ENCODE assay signal across 30 mouse cellular contexts in the genomic region with DNA sequence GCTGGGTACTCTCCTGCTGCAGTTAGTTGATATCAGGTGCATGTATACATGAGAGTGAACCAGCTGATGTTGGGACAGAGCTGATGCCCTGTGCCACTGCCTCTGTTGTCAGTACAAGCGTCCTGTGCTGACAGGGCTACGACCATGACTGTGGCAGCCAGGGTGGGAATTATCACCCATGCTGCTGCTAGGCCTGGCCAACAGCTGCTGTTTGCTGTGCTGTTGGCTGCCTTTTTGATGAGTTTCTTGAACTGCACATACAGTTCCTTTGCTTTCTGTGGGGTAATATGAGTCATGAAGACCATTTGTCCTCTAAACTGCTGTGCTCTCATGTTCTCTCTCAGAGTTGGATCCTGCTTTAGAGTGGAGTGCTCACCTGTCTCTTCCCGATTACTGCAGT. TPM values are rescaled to one million over a fixed set of nuclear protein-coding genes. Genes with fewer than 3 reads are reported as not detected.
A peak's percentile ranks its signal among the peaks of the same experiment; 100 is the strongest.
DNase-seq lines count a peak whose midpoint lies in the region; ATAC-seq and TF ChIP-seq lines count a peak whose summit lies in the region.
"Had no signal": no experiment of that assay in that cellular context is flagged by ENCODE, and none has a peak within 500 bp of the region (broad histone marks: within the 10 kb centered on the region; RNA-seq: fewer than 3 reads in every experiment).

No protein-coding gene starts in this region.

- no peak overlapping the region for H3K9ac ChIP-seq in limb, embryonic 14.5 days (ENCODE audit: low read depth, low read length, severe bottlenecking)
- 0 out of 2 replicates have a peak overlapping the region, but pooled peaks have one; percentile 10 for H3K9ac ChIP-seq in midbrain, embryonic 13.5 days (replicated peaks)
- no peak overlapping the region for H3K9ac ChIP-seq in midbrain, embryonic 16.5 days (ENCODE audit: low read depth, low read length)
- H3K9ac ChIP-seq: heart, embryonic 13.5 days; intestine, embryonic 15.5 days; limb, embryonic 13.5 days; liver, embryonic 15.5 days; neural tube, embryonic 13.5 days had no signal

- H3K4me2 ChIP-seq in limb, embryonic 14.5 days (replicated peaks; ENCODE audit: low read depth, low read length, severe bottlenecking), result no peak overlapping the region
- H3K4me2 ChIP-seq in midbrain, embryonic 13.5 days (replicated peaks), result no peak overlapping the region
- no peak overlapping the region for H3K4me2 ChIP-seq in midbrain, embryonic 16.5 days (ENCODE audit: low read length)
- H3K4me2 ChIP-seq: heart, embryonic 13.5 days; intestine, embryonic 15.5 days; limb, embryonic 13.5 days; liver, embryonic 15.5 days; neural tube, embryonic 13.5 days had no signal

- H3K9me3 ChIP-seq in limb, embryonic 14.5 days (ENCODE audit: control insufficient read depth, low read length), result no peaks in the 10 kb centered on the region
- no peaks in the 10 kb centered on the region for H3K9me3 ChIP-seq in limb, embryonic 10.5 days (replicated peaks)
- no peaks in the 10 kb centered on the region for H3K9me3 ChIP-seq in midbrain, embryonic 13.5 days
- no peaks in the 10 kb centered on the region for H3K9me3 ChIP-seq in midbrain, embryonic 16.5 days (replicated peaks; ENCODE audit: control insufficient read depth, low read length, poor library complexity, severe bottlenecking)
- H3K9me3 ChIP-seq: intestine, embryonic 15.5 days; limb, embryonic 13.5 days; liver, embryonic 15.5 days; midbrain, embryonic 10.5 days; neural tube, embryonic 13.5 days had no signal

- no peak overlapping the region for H3K4me3 ChIP-seq in limb, embryonic 14.5 days (replicated peaks; ENCODE audit: low read length)
- H3K4me3 ChIP-seq in limb, embryonic 10.5 days, result no peak overlapping the region
- H3K4me3 ChIP-seq in midbrain, embryonic 13.5 days (replicated peaks), result no peak overlapping the region
- no peak overlapping the region for H3K4me3 ChIP-seq in midbrain, embryonic 16.5 days (ENCODE audit: low read depth, low read length)
- H3K4me3 ChIP-seq: heart, embryonic 13.5 days; intestine, embryonic 15.5 days; layer of hippocampus, adult 2 months; left cerebral cortex, adult 2 months; limb, embryonic 13.5 days; liver, embryonic 15.5 days; midbrain, embryonic 10.5 days; myocyte; neural tube, embryonic 13.5 days had no signal

- H3K4me1 ChIP-seq in limb, embryonic 14.5 days (ENCODE audit: control insufficient read depth, insufficient read depth, low read length), result no peaks in the 10 kb centered on the region
- H3K4me1 ChIP-seq in limb, embryonic 10.5 days, result no peaks in the 10 kb centered on the region
- H3K4me1 ChIP-seq in midbrain, embryonic 13.5 days (replicated peaks), result no peaks in the 10 kb centered on the region
- no peaks in the 10 kb centered on the region for H3K4me1 ChIP-seq in midbrain, embryonic 16.5 days (ENCODE audit: control insufficient read depth, insufficient read depth, low read length)
- H3K4me1 ChIP-seq: intestine, embryonic 15.5 days; midbrain, embryonic 10.5 days had no signal

- H3K27ac ChIP-seq in limb, embryonic 14.5 days (replicated peaks; ENCODE audit: low read depth, low read length), result no peak overlapping the region
- no peak overlapping the region for H3K27ac ChIP-seq in limb, embryonic 10.5 days
- no peak overlapping the region for H3K27ac ChIP-seq in midbrain, embryonic 13.5 days
- no peak overlapping the region for H3K27ac ChIP-seq in midbrain, embryonic 16.5 days (ENCODE audit: low read length)
- H3K27ac ChIP-seq: heart, embryonic 13.5 days; hindbrain, postnatal 0 days; intestine, embryonic 15.5 days; layer of hippocampus, adult 2 months; left cerebral cortex, adult 2 months; limb, embryonic 13.5 days; liver, embryonic 15.5 days; midbrain, embryonic 10.5 days; neural tube, embryonic 13.5 days; stomach, postnatal 0 days had no signal

- no peak for ATAC-seq in limb, embryonic 14.5 days (ENCODE audit: low FRiP score, low read depth)
- ATAC-seq in midbrain, embryonic 13.5 days, result no peak
- ATAC-seq in midbrain, embryonic 16.5 days, result no peak
- ATAC-seq: CD4-positive, CD25-positive, alpha-beta regulatory T cell, adult 4 months; forebrain, embryonic 14.5 days; hindbrain, postnatal 0 days; intestine, embryonic 15.5 days had no signal

- TF ChIP-seq POLR2A in limb, embryonic 14.5 days (IDR thresholded peaks at IDR 0.05; ENCODE audit: borderline replicate concordance, extremely low read depth, insufficient read depth, insufficient read length), result no peak

- H3K36me3 ChIP-seq in limb, embryonic 14.5 days (ENCODE audit: control insufficient read depth, insufficient read depth, low read length), result no peaks in the 10 kb centered on the region
- no peaks in the 10 kb centered on the region for H3K36me3 ChIP-seq in limb, embryonic 10.5 days
- H3K36me3 ChIP-seq in midbrain, embryonic 13.5 days, result no peaks in the 10 kb centered on the region
- no peaks in the 10 kb centered on the region for H3K36me3 ChIP-seq in midbrain, embryonic 16.5 days (ENCODE audit: control insufficient read depth, insufficient read depth, low read length)
- H3K36me3 ChIP-seq: heart, embryonic 13.5 days; intestine, embryonic 15.5 days; limb, embryonic 13.5 days; midbrain, embryonic 10.5 days; neural tube, embryonic 13.5 days had no signal

- peak; percentile 10 for DNase-seq in gastrocnemius, adult 18-20 months (ENCODE audit: low spot score)
- DNase-seq in gastrocnemius, postnatal 36 days, result no peak
- peak; percentile 14 for DNase-seq in limb, embryonic 14.5 days (ENCODE audit: low spot score)
- DNase-seq in limb, embryonic 10.5 days (ENCODE audit: low spot score), result no peak
- DNase-seq in skeletal muscle tissue, adult 2 months (ENCODE audit: low read depth, low spot score), result peak; percentile 16
- DNase-seq: adrenal gland, adult 2 months; cerebellum, adult 8-10 months; cerebellum, postnatal 25 days; heart, postnatal 10 days; kidney, adult 2 months; kidney, postnatal 36 days; lung, postnatal 4 days; right cerebral cortex, postnatal 25 days; thymus, adult 2 months; thymus, postnatal 36 days had no signal

- 78% methylated on average over 3 of the region's 3 CpGs for WGBS in limb, embryonic 14.5 days
- WGBS in limb, embryonic 10.5 days, result 84% methylated on average over 3 of the region's 3 CpGs
- 83% methylated on average over 3 of the region's 3 CpGs for WGBS in midbrain, embryonic 13.5 days
- WGBS in midbrain, embryonic 16.5 days, result 79% methylated on average over 3 of the region's 3 CpGs

- intact Hi-C loops in gastrocnemius, postnatal 36 days (cut with DNase I), result no loop called here

- no peaks in the 10 kb centered on the region for H3K27me3 ChIP-seq in limb, embryonic 14.5 days (ENCODE audit: control insufficient read depth, insufficient read depth, low read length)
- H3K27me3 ChIP-seq in limb, embryonic 10.5 days (ENCODE audit: low read depth, poor library complexity, severe bottlenecking), result no peaks in the 10 kb centered on the region
- H3K27me3 ChIP-seq in midbrain, embryonic 13.5 days, result no peaks in the 10 kb centered on the region
- H3K27me3 ChIP-seq in midbrain, embryonic 16.5 days (ENCODE audit: control insufficient read depth, insufficient read depth, low read depth, low read length), result no peaks in the 10 kb centered on the region
- H3K27me3 ChIP-seq: heart, embryonic 13.5 days; intestine, embryonic 15.5 days; limb, embryonic 13.5 days; liver, embryonic 15.5 days; neural tube, embryonic 13.5 days had no signal

RNA-seq across cellular contexts. Expression of a gene that starts 21.4 kb away (rescaled TPM):
- 10 to 100 TPM; 24.6 to 27.8 TPM for total RNA-seq in gastrocnemius, adult 18-20 months (2021)
- 10 to 100 TPM; 23.4 to 24.9 TPM for total RNA-seq in gastrocnemius, postnatal 36 days (2021)
- 40.4 and 49.4 TPM in 2 replicates for polyA plus RNA-seq in limb, embryonic 14.5 days (2012; rRNA removed)
- 27.0 and 29.6 TPM in 2 replicates for polyA plus RNA-seq in limb, embryonic 14.5 days (2014; fragmentation: Nextera tagmentation; extraction: Ambion mirVana)
- polyA plus RNA-seq in limb, embryonic 10.5 days (2016; fragmentation: Nextera tagmentation; extraction: Ambion mirVana), result 19.6 and 21.5 TPM in 2 replicates
- polyA plus RNA-seq in midbrain, embryonic 13.5 days (2015; fragmentation: Nextera tagmentation; extraction: Ambion mirVana), result 68.5 and 68.9 TPM in 2 replicates
- 66.9 and 67.8 TPM in 2 replicates for polyA plus RNA-seq in midbrain, embryonic 16.5 days (2015; fragmentation: Nextera tagmentation; extraction: Ambion mirVana)

Comparison
In these comparisons a context has a peak if more than half of its experiments do, and no peak if none do; other contexts are left out.
1. DNase-seq: peak in gastrocnemius, adult 18-20 months (single experiment), limb, embryonic 14.5 days (single experiment) and skeletal muscle tissue, adult 2 months (single experiment); none in gastrocnemius, postnatal 36 days (0 of 2) and limb, embryonic 10.5 days (single experiment).